Mouse (Mus musculus): ENCODE results near the gene Rhog.

GRCm38 (mm10) chr7:102221899-102222298 lies 34.0 kb downstream of the Rhog start:
- TF ChIP-seq CTCF (IDR thresholded peaks at IDR 0.05; ENCODE audit: control insufficient read depth, insufficient read depth, insufficient read length) (no peak), USF1 (IDR thresholded peaks at IDR 0.05; ENCODE audit: low read depth) (no peak), MYOG (IDR thresholded peaks at IDR 0.05; ENCODE audit: control insufficient read depth, extremely low read depth, insufficient read length) (no peak), MAX (IDR thresholded peaks at IDR 0.05) (no peak), FOSL1 (IDR thresholded peaks at IDR 0.05; ENCODE audit: insufficient read depth, low read length, poor library complexity, severe bottlenecking) (no peak), CEBPB (IDR thresholded peaks at IDR 0.05; ENCODE audit: low read depth) (no peak)
